Mouse (Mus musculus): ENCODE data around the gene Chd6. TPM values are rescaled to one million over a fixed set of nuclear protein-coding genes. Genes with fewer than 3 reads are reported as not detected.

Chd6 gene
- polyA plus RNA-seq, 1 experiment from 2014 or later = 16.7 TPM

DNA sequence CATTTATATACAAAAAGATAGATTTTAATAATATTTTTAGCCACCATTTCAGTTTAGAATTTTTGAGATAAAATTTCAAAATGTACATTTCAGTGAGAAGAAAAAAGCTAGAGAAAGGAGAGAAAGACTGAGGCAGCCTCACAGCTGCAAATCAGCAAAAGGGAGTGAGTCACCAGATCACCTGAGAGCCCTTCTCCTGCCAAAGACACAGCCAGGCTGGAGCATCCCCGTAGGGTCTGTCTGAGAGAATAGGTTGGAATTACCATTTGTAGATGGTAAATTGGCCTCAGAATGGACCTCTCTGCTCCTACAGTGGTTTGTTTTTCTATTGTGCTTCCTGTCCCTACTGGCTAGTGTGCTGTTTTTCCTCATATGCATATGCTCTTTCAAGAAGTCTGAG, 84.3 kb downstream of the Chd6 start:
- H3K4me2 ChIP-seq = no peak overlapping the region
- WGBS = 94% methylated on average over 1 of the region's 1 CpGs
- no peaks in the 10 kb centered on the region for H3K27me3 ChIP-seq (replicated peaks)
- no peaks in the 10 kb centered on the region for H3K9me3 ChIP-seq
- H3K36me3 ChIP-seq = peaks cover 87% of the 10 kb centered on the region
- no peak overlapping the region for H3K27ac ChIP-seq (replicated peaks)
- H3K4me3 ChIP-seq = no peak overlapping the region
- no peak overlapping the region for H3K9ac ChIP-seq
- no peaks in the 10 kb centered on the region for H3K4me1 ChIP-seq
- no peak for ATAC-seq (ENCODE audit: extremely low read depth, insufficient number of reproducible peaks, low FRiP score, low TSS enrichment)

GRCm38 (mm10) chr2:161017913-161018312, 91.0 kb downstream of the Chd6 start:
- Histone ChIP-seq H3K36me3 (peaks cover 93% of the 10 kb centered on the region), H3K4me3 (no peak overlapping the region), H3K9me3 (no peaks in the 10 kb centered on the region), H3K27me3 (replicated peaks) (no peaks in the 10 kb centered on the region), H3K4me1 (0 out of 2 replicates have a peak, but pooled peaks cover 8% of the 10 kb centered on the region), H3K4me2 (no peak overlapping the region), H3K27ac (replicated peaks) (no peak overlapping the region), H3K9ac (no peak overlapping the region)
- ATAC-seq (ENCODE audit: extremely low read depth, insufficient number of reproducible peaks, low FRiP score, low TSS enrichment) = no peak
- 29% methylated on average over 4 of the region's 4 CpGs for WGBS

GRCm38 (mm10) chr2:161012577-161013251, 96.2 kb downstream of the Chd6 start:
- Histone ChIP-seq H3K27ac (replicated peaks) (no peak overlapping the region), H3K27me3 (replicated peaks) (no peaks in the 10 kb centered on the region), H3K9me3 (no peaks in the 10 kb centered on the region), H3K9ac (no peak overlapping the region), H3K4me3 (no peak overlapping the region), H3K36me3 (peaks cover 94% of the 10 kb centered on the region), H3K4me1 (no peaks in the 10 kb centered on the region), H3K4me2 (no peak overlapping the region)
- ATAC-seq (ENCODE audit: extremely low read depth, insufficient number of reproducible peaks, low FRiP score, low TSS enrichment) = no peak
- 85% methylated on average over 16 of the region's 16 CpGs for WGBS

DNA sequence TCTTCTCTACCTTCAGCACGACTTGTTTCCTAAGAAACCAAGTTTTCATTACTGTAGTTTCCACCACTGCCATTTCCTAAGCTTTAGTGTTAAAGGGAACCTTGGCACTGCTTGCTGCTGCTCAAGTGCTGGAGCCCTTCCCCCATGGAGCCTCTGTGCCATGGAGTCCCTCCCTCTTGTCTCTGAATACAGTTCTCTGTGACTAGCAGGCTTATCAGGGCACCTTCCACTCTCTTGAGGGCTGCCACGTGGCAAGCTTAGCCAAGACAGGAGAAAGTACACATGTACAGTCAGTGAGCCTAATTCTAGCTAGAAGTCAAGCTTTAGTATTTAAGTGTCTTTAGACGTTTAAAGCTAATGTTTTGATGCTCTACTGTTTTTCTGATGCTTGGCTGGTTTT, 104.5 kb downstream of the Chd6 start:
- H3K27me3 ChIP-seq (replicated peaks) = no peaks in the 10 kb centered on the region
- H3K9me3 ChIP-seq = no peaks in the 10 kb centered on the region
- no peak overlapping the region for H3K4me3 ChIP-seq
- no peak overlapping the region for H3K4me2 ChIP-seq
- H3K27ac ChIP-seq (replicated peaks) = peak overlapping the region; percentile 54; the same call in 1 of the 2 replicates
- 50% methylated on average over 3 of the region's 3 CpGs for WGBS
- peaks cover 47% of the 10 kb centered on the region for H3K36me3 ChIP-seq
- H3K9ac ChIP-seq = no peak overlapping the region
- H3K4me1 ChIP-seq = peaks cover 13% of the 10 kb centered on the region
- ATAC-seq (ENCODE audit: extremely low read depth, insufficient number of reproducible peaks, low FRiP score, low TSS enrichment) = peak; percentile 68; the same call in 1 of the 2 replicates

GRCm38 (mm10) chr2:160996987-160997763, 111.7 kb downstream of the Chd6 start:
- Histone ChIP-seq H3K27ac (replicated peaks) (no peak overlapping the region), H3K4me2 (no peak overlapping the region), H3K4me1 (peaks cover 5% of the 10 kb centered on the region; the same call in 1 of the 2 replicates), H3K36me3 (peaks cover 32% of the 10 kb centered on the region), H3K27me3 (replicated peaks) (no peaks in the 10 kb centered on the region), H3K4me3 (no peak overlapping the region), H3K9ac (no peak overlapping the region), H3K9me3 (no peaks in the 10 kb centered on the region)
- 92% methylated on average over 6 of the region's 6 CpGs for whole genome bisulfite sequencing
- no peak for ATAC-seq (ENCODE audit: extremely low read depth, insufficient number of reproducible peaks, low FRiP score, low TSS enrichment)

- Histone ChIP-seq H3K4me1 (peaks cover 24% of the 10 kb centered on the region), H3K9ac (no peak overlapping the region), H3K27me3 (replicated peaks) (no peaks in the 10 kb centered on the region), H3K4me2 (no peak overlapping the region), H3K9me3 (no peaks in the 10 kb centered on the region), H3K36me3 (peaks cover 47% of the 10 kb centered on the region), H3K27ac (replicated peaks) (no peak overlapping the region), H3K4me3 (no peak overlapping the region)
- WGBS = 94% methylated on average over 1 of the region's 1 CpGs
- ATAC-seq (ENCODE audit: extremely low read depth, insufficient number of reproducible peaks, low FRiP score, low TSS enrichment) = no peak
Observed at GRCm38 (mm10) chr2:160994181-160994580, 114.7 kb downstream of the Chd6 start.

DNA sequence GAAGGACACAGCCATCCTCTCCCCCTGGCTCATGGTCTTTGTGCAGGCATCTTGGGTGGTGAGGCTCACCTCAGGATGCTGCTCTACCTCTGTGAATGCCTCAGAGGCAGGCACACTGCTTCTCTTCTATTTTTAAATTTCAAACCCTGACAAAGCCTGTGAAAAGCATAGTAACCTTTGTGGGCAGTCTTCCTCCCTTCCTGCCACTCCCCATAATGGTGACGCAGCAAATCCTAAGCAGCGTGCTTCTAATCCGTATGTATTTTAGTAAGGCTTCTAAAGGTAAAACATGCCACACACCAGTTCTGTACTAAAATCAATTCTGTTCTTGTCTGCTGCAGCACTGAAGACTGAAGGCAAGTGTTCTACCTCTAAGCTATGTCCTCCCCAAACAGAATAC, 116.4 kb downstream of the Chd6 start:
- WGBS = 82% methylated on average over 3 of the region's 3 CpGs
- no peak overlapping the region for H3K9ac ChIP-seq
- H3K4me1 ChIP-seq = peaks cover 20% of the 10 kb centered on the region
- H3K4me2 ChIP-seq = no peak overlapping the region
- no peak overlapping the region for H3K4me3 ChIP-seq
- H3K9me3 ChIP-seq = no peaks in the 10 kb centered on the region
- peaks cover 50% of the 10 kb centered on the region for H3K36me3 ChIP-seq
- no peak overlapping the region for H3K27ac ChIP-seq (replicated peaks)
- H3K27me3 ChIP-seq (replicated peaks) = no peaks in the 10 kb centered on the region
- ATAC-seq (ENCODE audit: extremely low read depth, insufficient number of reproducible peaks, low FRiP score, low TSS enrichment) = no peak

- Histone ChIP-seq H3K36me3 (peaks cover 61% of the 10 kb centered on the region), H3K4me3 (no peak overlapping the region), H3K27me3 (replicated peaks) (no peaks in the 10 kb centered on the region), H3K4me1 (peaks cover 20% of the 10 kb centered on the region), H3K4me2 (no peak overlapping the region), H3K9me3 (no peaks in the 10 kb centered on the region), H3K9ac (no peak overlapping the region; the same call in 1 of the 2 replicates), H3K27ac (replicated peaks) (peak overlapping the region; percentile 76)
- ATAC-seq (ENCODE audit: extremely low read depth, insufficient number of reproducible peaks, low FRiP score, low TSS enrichment) = no peak
- WGBS = 56% methylated on average over 6 of the region's 6 CpGs
Observed at GRCm38 (mm10) chr2:160990339-160991070, 118.4 kb downstream of the Chd6 start.

DNA sequence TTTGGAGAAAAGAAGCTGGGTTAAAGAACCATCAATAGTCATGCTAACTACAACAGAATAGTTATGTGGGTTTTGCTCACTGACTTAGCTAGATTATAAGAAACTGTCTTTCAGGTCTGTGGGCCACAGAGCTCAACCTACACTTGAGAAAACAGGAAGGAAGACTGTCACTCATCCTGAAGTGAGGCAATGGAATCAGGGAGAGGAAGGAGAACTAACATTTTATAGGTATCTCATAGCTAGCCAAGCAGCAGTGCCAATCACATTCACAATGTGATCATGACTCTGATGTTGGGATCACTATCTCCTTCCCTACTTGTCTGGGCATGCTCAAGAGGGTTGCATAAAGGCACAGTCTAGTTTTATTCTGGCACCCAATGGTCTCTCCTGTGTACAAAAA, 121.4 kb downstream of the Chd6 start:
- Histone ChIP-seq H3K4me3 (no peak overlapping the region), H3K9ac (no peak overlapping the region), H3K27me3 (replicated peaks) (no peaks in the 10 kb centered on the region), H3K27ac (replicated peaks) (no peak overlapping the region), H3K4me1 (peaks cover 20% of the 10 kb centered on the region), H3K4me2 (no peak overlapping the region), H3K36me3 (peaks cover 84% of the 10 kb centered on the region), H3K9me3 (no peaks in the 10 kb centered on the region)
- no peak for ATAC-seq (ENCODE audit: extremely low read depth, insufficient number of reproducible peaks, low FRiP score, low TSS enrichment)

DNA sequence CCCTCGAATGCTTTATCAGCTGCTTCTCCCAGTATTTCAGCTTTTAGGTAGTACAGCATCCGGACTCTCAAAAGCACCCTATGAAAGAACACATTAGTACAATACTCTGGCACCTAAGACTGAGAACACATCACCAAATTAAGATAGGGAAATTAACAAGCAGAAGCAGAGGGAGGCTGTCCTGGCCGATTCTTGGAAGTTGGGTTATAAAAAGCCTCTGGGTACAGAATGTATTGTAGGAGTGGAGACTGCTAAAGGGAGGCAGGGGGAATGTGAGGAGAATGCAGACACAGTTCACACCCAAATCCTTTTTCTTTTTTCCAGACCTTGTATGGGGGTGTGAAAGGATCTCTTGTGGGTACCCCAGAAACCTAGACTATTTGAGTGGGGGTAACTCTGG, 126.2 kb downstream of the Chd6 start:
- no peak for ATAC-seq (ENCODE audit: extremely low read depth, insufficient number of reproducible peaks, low FRiP score, low TSS enrichment)

GRCm38 (mm10) chr2:160981791-160982190, 127.1 kb downstream of the Chd6 start:
- no peak overlapping the region for H3K4me2 ChIP-seq
- H3K4me1 ChIP-seq = peaks cover 11% of the 10 kb centered on the region; the same call in 1 of the 2 replicates
- 77% methylated on average over 6 of the region's 6 CpGs for WGBS
- no peaks in the 10 kb centered on the region for H3K9me3 ChIP-seq
- no peak for ATAC-seq (ENCODE audit: extremely low read depth, insufficient number of reproducible peaks, low FRiP score, low TSS enrichment)
- H3K36me3 ChIP-seq = peaks cover 89% of the 10 kb centered on the region
- no peak overlapping the region for H3K9ac ChIP-seq
- no peaks in the 10 kb centered on the region for H3K27me3 ChIP-seq (replicated peaks)
- no peak overlapping the region for H3K4me3 ChIP-seq
- no peak overlapping the region for H3K27ac ChIP-seq (replicated peaks)

More for the DNA sequence above, 126.2 kb downstream of the Chd6 start:
- H3K36me3 ChIP-seq = peaks cover 89% of the 10 kb centered on the region
- 74% methylated on average over 3 of the region's 3 CpGs for WGBS
- no peaks in the 10 kb centered on the region for H3K9me3 ChIP-seq
- no peaks in the 10 kb centered on the region for H3K27me3 ChIP-seq (replicated peaks)
- no peak overlapping the region for H3K4me3 ChIP-seq
- H3K9ac ChIP-seq = no peak overlapping the region
- H3K27ac ChIP-seq (replicated peaks) = no peak overlapping the region
- no peak overlapping the region for H3K4me2 ChIP-seq
- H3K4me1 ChIP-seq = 0 out of 2 replicates have a peak, but pooled peaks cover 6% of the 10 kb centered on the region

Measured in heart, embryonic 13.5 days (tissue).